11 mouse cellular contexts compared by ENCODE assay signal in the genomic region with DNA sequence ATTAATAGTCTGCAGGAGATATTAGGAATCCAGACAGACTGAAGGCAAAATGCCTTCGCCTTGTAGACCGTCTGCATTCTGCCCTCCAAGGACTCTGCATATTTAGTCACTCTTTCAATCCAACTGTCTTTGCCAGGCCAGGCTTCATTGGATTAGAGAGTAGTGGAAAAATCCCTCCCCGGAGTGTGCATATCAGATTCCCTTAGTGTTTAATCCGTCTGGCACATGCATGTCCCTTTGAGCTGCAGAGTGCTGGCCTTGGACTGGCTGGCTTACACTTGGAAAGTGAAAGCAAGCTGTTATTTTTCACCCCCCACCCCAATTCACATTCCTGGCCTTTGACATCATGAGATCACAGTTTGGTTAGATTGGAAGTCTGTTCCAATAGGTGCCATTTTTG.
DNase-seq lines count a peak whose midpoint lies in the region; ATAC-seq and TF ChIP-seq lines count a peak whose summit lies in the region.
"Had no signal": no experiment of that assay in that cellular context is flagged by ENCODE, and none has a peak within 500 bp of the region (broad histone marks: within the 10 kb centered on the region; RNA-seq: fewer than 3 reads in every experiment).

No protein-coding gene starts in this region.

- no peaks in the 10 kb centered on the region for H3K36me3 ChIP-seq in limb, embryonic 13.5 days
- H3K36me3 ChIP-seq in limb, embryonic 10.5 days: no peaks in the 10 kb centered on the region
- H3K36me3 ChIP-seq in lung, postnatal 0 days (ENCODE audit: insufficient read depth, low read length): no peaks in the 10 kb centered on the region
- H3K36me3 ChIP-seq: midbrain, embryonic 12.5 days had no signal

- 49% methylated on average over 4 of the region's 4 CpGs for WGBS in limb, embryonic 13.5 days
- WGBS in limb, embryonic 10.5 days: 71% methylated on average over 4 of the region's 4 CpGs
- 54% methylated on average over 4 of the region's 4 CpGs for WGBS in lung, postnatal 0 days

- no peaks in the 10 kb centered on the region for H3K9me3 ChIP-seq in limb, embryonic 13.5 days
- H3K9me3 ChIP-seq in limb, embryonic 10.5 days (replicated peaks): no peaks in the 10 kb centered on the region
- H3K9me3 ChIP-seq in lung, postnatal 0 days (ENCODE audit: low read length): no peaks in the 10 kb centered on the region
- H3K9me3 ChIP-seq: midbrain, embryonic 12.5 days had no signal

- no peak for DNase-seq in limb, embryonic 10.5 days (ENCODE audit: low spot score)
- peak; percentile 55 for DNase-seq in adrenal gland, postnatal 14 days
- peak; percentile 74 for DNase-seq in fibroblast of lung, adult 2 months (ENCODE audit: low read depth)
- peak; percentile 64 for DNase-seq in lung, postnatal 0 days (ENCODE audit: low spot score)
- no peak for DNase-seq in layer of hippocampus, adult 8-10 months (ENCODE audit: low spot score in 2 of 2)
- DNase-seq in thymus, postnatal 36 days: no peak
- no peak for DNase-seq in spleen, postnatal 14 days (ENCODE audit: low spot score in 2 of 2)
- DNase-seq: cerebellum, postnatal 36 days; kidney, postnatal 14 days had no signal

- no peak overlapping the region for H3K4me3 ChIP-seq in limb, embryonic 13.5 days
- H3K4me3 ChIP-seq in limb, embryonic 10.5 days: no peak overlapping the region
- H3K4me3 ChIP-seq in lung, postnatal 0 days (ENCODE audit: low read depth, low read length): no peak overlapping the region
- H3K4me3 ChIP-seq: midbrain, embryonic 12.5 days had no signal

- no peak overlapping the region for H3K9ac ChIP-seq in limb, embryonic 13.5 days
- no peak overlapping the region for H3K9ac ChIP-seq in lung, postnatal 0 days (replicated peaks; ENCODE audit: low read depth)
- H3K9ac ChIP-seq: midbrain, embryonic 12.5 days had no signal

- no peak overlapping the region for H3K4me2 ChIP-seq in limb, embryonic 13.5 days (replicated peaks)
- no peak overlapping the region for H3K4me2 ChIP-seq in lung, postnatal 0 days (replicated peaks; ENCODE audit: low read depth, low read length)
- H3K4me2 ChIP-seq: midbrain, embryonic 12.5 days had no signal

- no peak for TF ChIP-seq CTCF in lung, postnatal 0 days (IDR thresholded peaks at IDR 0.05)

- ATAC-seq in limb, embryonic 13.5 days (ENCODE audit: low FRiP score, low read depth): peak; percentile 57; the same call in 1 of the 2 replicates
- peak; percentile 69 for ATAC-seq in lung, postnatal 0 days

- peaks cover 8% of the 10 kb centered on the region; the same call in 1 of the 2 replicates for H3K4me1 ChIP-seq in limb, embryonic 13.5 days
- no peaks in the 10 kb centered on the region for H3K4me1 ChIP-seq in limb, embryonic 10.5 days
- no peaks in the 10 kb centered on the region for H3K4me1 ChIP-seq in lung, postnatal 0 days (ENCODE audit: insufficient read depth, low read depth, low read length)
- H3K4me1 ChIP-seq: midbrain, embryonic 12.5 days had no signal

- H3K27me3 ChIP-seq in limb, embryonic 13.5 days: no peaks in the 10 kb centered on the region
- no peaks in the 10 kb centered on the region for H3K27me3 ChIP-seq in limb, embryonic 10.5 days (ENCODE audit: low read depth, poor library complexity, severe bottlenecking)
- no peaks in the 10 kb centered on the region for H3K27me3 ChIP-seq in lung, postnatal 0 days (replicated peaks; ENCODE audit: insufficient read depth, low read length)
- H3K27me3 ChIP-seq: midbrain, embryonic 12.5 days had no signal

- no peak overlapping the region for H3K27ac ChIP-seq in limb, embryonic 13.5 days
- H3K27ac ChIP-seq in limb, embryonic 10.5 days: no peak overlapping the region
- H3K27ac ChIP-seq in lung, postnatal 0 days (ENCODE audit: low read length): no peak overlapping the region
- H3K27ac ChIP-seq: midbrain, embryonic 12.5 days had no signal

- TF ChIP-seq EP300 in lung, postnatal 0 days (IDR thresholded peaks at IDR 0.05): no peak

Comparison
In these comparisons a context has a peak if more than half of its experiments do, and no peak if none do; other contexts are left out.
1. DNase-seq: peak in adrenal gland, postnatal 14 days (single experiment), fibroblast of lung, adult 2 months (single experiment) and lung, postnatal 0 days (single experiment); none in limb, embryonic 10.5 days (single experiment), layer of hippocampus, adult 8-10 months (0 of 2), thymus, postnatal 36 days (0 of 2) and spleen, postnatal 14 days (0 of 2).